Mouse (Mus musculus) intestine, embryonic 16.5 days (tissue): ENCODE results near the gene Abcd3. TPM values are rescaled to one million over a fixed set of nuclear protein-coding genes. Genes with fewer than 3 reads are reported as not detected.

ENCODE experiments used
- ATAC-seq: fragments of 200-750 bp; cut with Nextera tagmentation; 2 replicates; pipeline ENCODE4 v1.8.0; 2017; ENCODE audit warnings: moderate TSS enrichment, moderate library complexity
- H3K27ac ChIP-seq: fragments of 300-500 bp; sonication (generic); 2 replicates; pipeline ENCODE4 v1.5.1; 2014; ENCODE audit warnings: mild to moderate bottlenecking, low read length
- H3K27me3 ChIP-seq: fragments of 300-500 bp; sonication (generic); replicated peaks from 2 replicates; pipeline ENCODE4 v1.6.1; 2014; ENCODE audit warnings: low read length, control low read depth, mixed read lengths; ENCODE audit not compliant: control insufficient read depth, insufficient read depth
- H3K36me3 ChIP-seq: fragments of 300-500 bp; sonication (generic); 2 replicates; pipeline ENCODE4 v1.6.1; 2014; ENCODE audit warnings: low read length, control low read depth; ENCODE audit not compliant: control insufficient read depth, insufficient read depth
- H3K4me1 ChIP-seq: fragments of 300-500 bp; sonication (generic); 2 replicates; pipeline ENCODE4 v1.6.1; 2014; ENCODE audit warnings: low read length, control low read depth, mixed read lengths; ENCODE audit not compliant: control insufficient read depth, insufficient read depth
- H3K4me2 ChIP-seq: fragments of 300-500 bp; sonication (generic); 2 replicates; pipeline ENCODE4 v1.6.1; 2014; ENCODE audit warnings: low read depth, low read length, control low read depth
- H3K4me3 ChIP-seq: fragments of 300-500 bp; sonication (generic); 2 replicates; pipeline ENCODE4 v1.5.1; 2014; ENCODE audit warnings: mild to moderate bottlenecking, low read length
- H3K9ac ChIP-seq: fragments of 300-500 bp; sonication (generic); 2 replicates; pipeline ENCODE4 v1.6.1; 2014; ENCODE audit warnings: low read depth, low read length
- H3K9me3 ChIP-seq: fragments of 300-500 bp; sonication (generic); 2 replicates; pipeline ENCODE4 v1.6.1; 2016; ENCODE audit warnings: low read length, control low read depth; ENCODE audit not compliant: control insufficient read depth
- WGBS: fragments of 180-500 bp; shearing (Covaris S2); extraction: QIAGEN DNeasy Blood & Tissue Kit; methylation state at CpG from one replicate; pipeline ENCODE4 v1.1.7; 2014; 5-methylcytosine and 5-hydroxymethylcytosine counted together
- polyA plus RNA-seq: library from polyadenylated mRNA; unstranded; fragments of >200 nt; fragmentation: Nextera tagmentation; extraction: Ambion mirVana; gene quantifications from 2 replicates; pipeline ENCODE4 v1.2.1, GENCODE M21; 2015

Gene Abcd3
- polyA plus RNA-seq, 1 experiment from 2014 or later = 63.1 TPM

DNA sequence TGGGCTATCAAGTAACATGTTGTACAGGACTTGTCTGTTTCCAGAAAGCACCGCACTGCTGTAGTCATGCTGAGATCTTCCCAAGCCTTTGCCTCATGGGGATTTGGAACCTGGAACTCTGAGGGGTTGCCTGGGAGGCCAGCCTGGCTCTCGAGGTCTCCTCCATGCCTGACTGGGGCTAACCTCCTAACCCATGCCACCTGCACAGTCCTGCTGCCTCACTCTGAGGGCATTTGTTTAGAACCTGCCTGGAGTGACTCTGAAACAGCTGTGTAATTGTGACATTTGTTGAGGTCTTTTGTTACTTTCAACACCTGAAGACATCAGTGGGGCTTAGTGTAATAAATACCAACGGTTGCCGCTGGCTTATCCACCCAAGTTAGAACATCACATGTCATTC, 102.9 kb downstream of the Abcd3 start:
- peaks cover 11% of the 10 kb centered on the region; the same call in 1 of the 2 replicates for H3K27me3 ChIP-seq
- no peak overlapping the region for H3K27ac ChIP-seq
- H3K9ac ChIP-seq = no peak overlapping the region
- H3K4me2 ChIP-seq = no peak overlapping the region
- no peaks in the 10 kb centered on the region for H3K36me3 ChIP-seq
- no peak overlapping the region for H3K4me3 ChIP-seq
- WGBS = 52% methylated on average over 4 of the region's 4 CpGs
- H3K9me3 ChIP-seq = no peaks in the 10 kb centered on the region
- no peak for ATAC-seq
- peaks cover 10% of the 10 kb centered on the region for H3K4me1 ChIP-seq

DNA sequence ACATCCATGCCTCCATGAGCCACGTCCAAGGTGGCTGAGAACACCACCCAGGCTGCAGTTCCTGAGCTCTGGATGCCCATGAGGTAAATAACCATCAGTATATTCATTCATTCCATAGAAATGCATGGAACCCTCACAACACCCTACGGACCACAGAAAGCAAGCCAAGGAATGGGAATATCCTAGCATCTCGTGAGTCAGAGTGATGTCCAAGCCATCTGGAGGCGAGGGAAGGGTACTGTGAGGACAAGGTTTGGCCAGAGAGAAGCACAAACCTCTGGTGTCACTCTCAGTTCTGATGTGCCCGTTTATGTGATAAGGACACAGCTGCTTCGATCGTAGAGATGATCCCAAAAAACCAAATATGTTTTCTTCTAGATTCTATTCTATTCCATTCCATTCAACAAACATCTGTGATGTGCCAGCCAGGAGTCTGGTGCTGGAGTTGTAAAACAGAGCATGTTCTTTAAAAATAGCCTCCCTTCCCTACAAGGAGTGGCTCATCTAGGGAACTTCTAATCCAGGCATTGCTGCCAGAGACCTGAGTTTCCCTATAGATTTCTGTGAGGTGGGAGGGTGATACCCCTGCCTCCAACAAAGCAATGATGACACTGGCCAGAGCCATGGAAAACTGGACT, 104.1 kb downstream of the Abcd3 start:
- 84% methylated on average over 7 of the region's 7 CpGs for WGBS
- no peaks in the 10 kb centered on the region for H3K9me3 ChIP-seq
- no peak overlapping the region for H3K27ac ChIP-seq
- no peak overlapping the region for H3K4me2 ChIP-seq
- peaks cover 10% of the 10 kb centered on the region for H3K4me1 ChIP-seq
- peaks cover 11% of the 10 kb centered on the region; the same call in 1 of the 2 replicates for H3K27me3 ChIP-seq
- no peaks in the 10 kb centered on the region for H3K36me3 ChIP-seq
- no peak for ATAC-seq
- no peak overlapping the region for H3K4me3 ChIP-seq
- no peak overlapping the region for H3K9ac ChIP-seq

Other genes starting within 250 kb of the Abcd3 start
- gene 4930432M17Rik, start 144.5 kb downstream of the Abcd3 start, polyA plus RNA-seq = not detected in 2 replicates
- gene F3, start 91.8 kb downstream of the Abcd3 start, polyA plus RNA-seq = 24.7 and 28.6 TPM in 2 replicates
- gene Arhgap29, start 137.2 kb upstream of the Abcd3 start, polyA plus RNA-seq = 22.1 and 25.7 TPM in 2 replicates
- 0.70 and 0.83 TPM in 2 replicates for gene Abca4, start 229.1 kb upstream of the Abcd3 start, polyA plus RNA-seq